Mouse (Mus musculus) lung, postnatal 36 days (tissue): ENCODE data around the gene Msi2.

ENCODE experiments used
- DNase-seq: peaks from one replicate; pipeline ENCODE4 v3.0.0; 2022; ENCODE audit warnings: mixed read lengths

The Msi2 gene

GRCm38 (mm10) chr11:88474889-88475440 is 243.3 kb downstream of the Msi2 start:
- no peak for DNase-seq

DNA sequence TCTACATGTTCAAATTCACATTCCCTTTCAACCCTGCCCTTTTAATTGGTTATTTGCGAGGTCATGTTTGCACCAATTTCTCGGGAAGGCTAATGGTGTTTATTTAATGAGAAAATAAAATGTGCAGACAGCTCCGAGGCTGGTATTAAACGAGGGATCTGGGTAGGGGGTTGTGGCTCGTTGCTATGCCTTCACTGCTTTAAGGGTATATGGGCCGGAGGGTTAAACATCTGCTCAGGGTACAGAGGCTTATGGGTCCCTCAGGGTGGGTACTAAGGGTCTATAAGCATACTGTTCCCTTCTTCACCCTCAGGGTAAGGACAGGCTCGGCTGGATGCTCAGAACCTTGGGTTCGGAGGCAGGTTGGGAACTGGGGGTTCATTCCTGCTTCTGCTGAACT is 245.6 kb downstream of the Msi2 start:
- DNase-seq: no peak

DNA sequence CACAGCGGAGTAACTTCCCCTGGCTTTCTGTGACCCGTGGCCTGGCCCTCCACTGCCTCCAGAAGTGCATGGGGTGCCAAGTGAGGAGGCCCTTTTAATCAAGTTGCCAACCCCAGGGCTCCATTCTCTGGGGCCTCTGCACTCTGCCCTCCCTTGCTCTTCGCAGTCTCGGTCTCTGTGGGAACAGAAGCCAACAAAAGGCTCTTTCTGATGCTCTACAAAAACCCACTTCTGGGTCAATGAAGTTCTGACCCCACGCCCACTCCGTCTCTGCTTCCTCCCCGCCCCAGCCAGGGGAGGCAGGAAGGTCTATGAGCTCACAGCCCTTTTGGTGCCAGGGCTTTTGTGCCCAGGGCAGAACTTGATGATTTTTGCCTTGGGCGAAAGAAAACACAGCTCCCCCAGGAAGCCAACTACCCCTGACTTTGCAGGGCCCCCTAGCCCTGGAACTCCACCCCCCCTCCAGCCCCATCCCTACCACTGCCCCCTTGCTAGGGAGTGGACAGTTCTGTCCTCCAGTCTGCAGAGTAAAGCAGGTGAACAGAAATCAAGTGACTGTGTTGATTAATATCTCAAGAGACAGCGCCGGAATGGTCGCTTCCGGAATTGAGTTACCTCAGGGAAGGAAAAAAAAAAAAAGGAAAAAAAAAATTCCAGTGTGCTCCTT is 246.2 kb downstream of the Msi2 start:
- DNase-seq: peak; percentile 31

DNA sequence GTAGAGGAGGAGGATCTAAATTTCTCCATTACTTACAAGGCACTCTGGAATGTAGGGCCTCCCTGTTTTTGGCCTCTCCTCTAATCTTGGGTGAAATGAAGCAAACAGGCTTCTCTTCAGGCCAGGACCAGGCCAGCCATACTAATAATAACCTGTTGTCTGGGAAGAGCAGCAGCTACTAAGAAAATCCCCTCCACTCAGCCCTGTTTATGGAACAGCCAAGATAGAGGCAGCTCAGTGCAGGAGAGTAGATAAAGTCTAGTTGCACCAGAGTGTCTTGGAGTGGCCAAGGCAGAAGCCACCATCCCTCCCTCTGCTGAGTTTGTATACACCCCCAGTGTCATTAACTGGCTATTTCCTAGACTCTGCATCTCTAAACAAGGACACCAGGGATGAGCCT is 247.7 kb downstream of the Msi2 start:
- DNase-seq: no peak

GRCm38 (mm10) chr11:88468996-88469395 is 249.3 kb downstream of the Msi2 start:
- DNase-seq: no peak

GRCm38 (mm10) chr11:88467498-88468245 is 250.6 kb downstream of the Msi2 start:
- peak; percentile 74 for DNase-seq

DNA sequence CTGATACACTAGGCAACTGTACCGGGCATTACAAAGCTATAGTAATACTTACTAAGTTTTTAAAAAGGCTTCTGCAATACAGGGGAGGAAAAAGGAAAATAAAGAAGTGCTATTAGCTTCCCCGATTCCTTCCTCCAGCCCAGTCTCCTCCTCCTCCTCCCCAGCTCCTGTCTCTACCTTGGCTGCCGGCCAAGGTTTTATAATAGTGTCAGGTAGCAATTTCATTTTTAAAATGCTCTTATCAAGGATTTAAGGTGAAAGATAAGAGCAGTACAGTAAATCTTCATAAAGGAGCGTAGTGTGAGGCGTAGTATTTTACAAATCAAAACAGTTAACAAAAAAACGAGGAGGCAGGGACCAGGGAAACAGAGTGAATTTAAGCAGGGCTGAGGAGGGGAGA is 254.4 kb downstream of the Msi2 start:
- DNase-seq: no peak

- DNase-seq: no peak
These were observed 255.5 kb downstream of the Msi2 start for GRCm38 (mm10) chr11:88462789-88463188.

DNA sequence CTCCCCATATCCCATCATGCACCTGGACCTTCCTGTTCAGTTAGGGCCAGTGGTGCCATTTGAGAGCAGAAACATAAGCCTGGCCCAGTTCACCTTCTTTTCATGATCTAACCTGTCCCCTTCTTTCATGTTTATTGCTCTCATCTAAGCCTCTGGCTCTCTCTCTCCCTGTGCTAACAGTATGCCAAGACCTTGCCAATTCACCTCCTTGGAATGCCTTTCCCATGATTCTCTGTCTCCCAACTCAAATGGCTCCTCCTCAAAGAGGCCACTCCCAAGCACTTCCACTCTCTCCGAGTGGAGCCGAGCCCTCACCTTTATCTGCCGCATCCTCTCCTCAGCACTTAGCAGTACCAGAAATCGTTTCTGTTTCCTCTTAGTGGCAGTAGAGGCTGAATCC is 256.7 kb downstream of the Msi2 start:
- DNase-seq: peak; percentile 45

- peak; percentile 19 for DNase-seq
These were observed 258.2 kb downstream of the Msi2 start for GRCm38 (mm10) chr11:88459946-88460736.

DNA sequence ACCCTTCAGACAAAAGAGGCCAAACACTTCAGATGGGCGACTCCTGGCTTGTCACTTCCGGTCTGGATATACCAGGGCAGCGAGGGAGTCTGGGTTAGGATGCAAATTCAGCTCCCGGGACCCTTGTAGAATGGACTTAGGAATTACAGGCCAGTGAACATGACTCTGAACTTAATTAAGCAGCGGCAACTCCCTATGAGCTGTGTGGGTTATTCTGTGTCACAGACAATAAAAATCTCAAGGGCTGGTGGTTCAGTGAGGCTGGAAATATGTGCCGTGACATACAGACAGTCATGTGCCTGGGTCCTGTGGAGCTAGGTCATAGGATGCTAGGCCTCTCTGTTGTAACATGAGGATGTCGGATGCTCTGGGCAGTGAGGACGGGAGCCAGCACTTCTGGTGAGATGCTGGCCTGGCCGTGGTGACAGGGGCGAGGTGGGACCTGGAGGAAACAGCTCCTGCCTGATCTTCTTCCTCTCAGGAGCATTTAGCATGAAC is 261.0 kb downstream of the Msi2 start:
- DNase-seq: no peak

GRCm38 (mm10) chr11:88454867-88455806 is 263.2 kb downstream of the Msi2 start:
- DNase-seq: peak; percentile 35

DNA sequence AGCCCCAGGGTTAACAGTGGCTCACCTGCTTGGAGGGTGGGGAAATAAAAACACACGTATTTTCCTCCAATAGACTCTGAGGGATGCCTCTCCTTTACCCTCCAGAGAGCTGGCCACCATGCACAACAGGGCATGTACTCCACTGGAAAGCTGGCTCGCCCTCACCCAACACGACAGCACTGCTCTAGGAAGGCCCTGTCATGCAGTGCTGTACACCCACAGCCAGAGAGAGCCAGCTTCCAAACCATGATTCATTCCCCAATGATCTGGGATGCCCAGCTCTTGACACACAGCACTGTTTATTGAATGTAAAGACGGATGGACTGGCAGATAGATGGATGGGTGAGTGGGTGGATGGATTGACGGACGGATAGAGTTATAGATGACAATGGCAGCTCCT is 269.1 kb downstream of the Msi2 start:
- no peak for DNase-seq

DNA sequence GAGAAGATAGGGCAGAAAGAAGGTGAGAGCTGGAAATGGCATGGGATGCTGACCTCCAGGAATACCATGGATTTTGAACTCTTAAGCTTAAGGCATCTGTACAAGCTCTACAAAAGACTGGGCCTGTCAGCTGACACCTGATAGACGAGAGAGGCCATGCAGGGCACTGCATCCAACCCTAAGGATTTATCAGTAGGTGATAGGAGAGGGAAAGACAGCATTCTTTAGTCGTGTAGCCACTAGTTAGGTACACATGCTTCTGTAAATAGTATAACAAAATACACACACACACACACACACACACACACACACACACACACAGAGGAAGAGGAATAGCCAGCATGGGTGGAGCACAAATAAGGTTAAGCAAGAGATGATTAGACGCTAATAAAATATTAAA is 269.7 kb downstream of the Msi2 start:
- DNase-seq: no peak

DNA sequence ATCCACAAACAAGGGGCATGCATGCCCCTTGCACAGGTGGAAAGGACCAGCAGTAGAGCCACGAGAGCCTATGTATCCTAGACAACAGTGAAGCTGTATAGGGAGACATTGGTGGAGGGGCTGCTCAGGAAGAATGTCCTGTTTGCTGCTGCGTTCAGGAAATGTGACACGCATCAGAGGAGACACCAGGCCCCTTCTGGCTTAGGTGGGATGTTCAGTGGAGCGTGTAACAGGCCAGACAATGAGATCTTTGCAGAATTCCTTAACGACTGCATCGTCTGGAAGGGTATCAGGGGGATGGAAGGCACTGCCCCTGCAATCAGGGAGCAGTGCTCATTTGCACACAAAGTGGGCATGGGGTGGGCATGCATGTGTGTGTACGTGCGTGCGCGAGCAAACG is 271.0 kb downstream of the Msi2 start:
- DNase-seq: no peak

- DNase-seq: no peak
These were observed 274.4 kb downstream of the Msi2 start for GRCm38 (mm10) chr11:88443905-88444304.

GRCm38 (mm10) chr11:88443291-88443690 is 275.0 kb downstream of the Msi2 start:
- no peak for DNase-seq

- no peak for DNase-seq
These were observed 276.2 kb downstream of the Msi2 start for GRCm38 (mm10) chr11:88441871-88442740.

GRCm38 (mm10) chr11:88438659-88439058 is 279.7 kb downstream of the Msi2 start:
- no peak for DNase-seq

DNA sequence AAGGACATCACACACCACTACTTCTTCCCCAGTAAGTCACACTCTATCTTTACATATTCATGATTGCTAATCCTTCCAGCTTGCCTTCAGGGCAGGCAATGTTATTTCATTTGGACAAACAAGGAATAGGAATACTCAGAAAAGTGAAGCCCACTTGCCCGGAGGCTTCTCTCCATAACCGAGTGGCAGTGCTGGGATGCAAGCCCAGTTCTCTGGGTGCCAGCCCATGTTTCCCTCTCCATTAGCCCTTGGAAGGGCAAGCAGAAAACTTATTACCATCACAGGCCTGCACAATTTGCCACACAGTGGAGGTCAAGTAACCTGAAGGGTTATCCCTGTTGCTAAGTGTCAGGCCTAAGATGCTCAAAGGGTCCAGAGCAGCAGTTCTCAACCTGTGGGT is 281.7 kb downstream of the Msi2 start:
- no peak for DNase-seq

- no peak for DNase-seq
These were observed 282.8 kb downstream of the Msi2 start for GRCm38 (mm10) chr11:88435543-88435942.
